Mouse (Mus musculus): ENCODE results near the gene Gm11037.
"Not testable (repeated sequence)": the region's sequence is repeated elsewhere in the genome, so short reads cannot be mapped to it uniquely, and the experiment has no call there.

The Gm11037 gene

DNA sequence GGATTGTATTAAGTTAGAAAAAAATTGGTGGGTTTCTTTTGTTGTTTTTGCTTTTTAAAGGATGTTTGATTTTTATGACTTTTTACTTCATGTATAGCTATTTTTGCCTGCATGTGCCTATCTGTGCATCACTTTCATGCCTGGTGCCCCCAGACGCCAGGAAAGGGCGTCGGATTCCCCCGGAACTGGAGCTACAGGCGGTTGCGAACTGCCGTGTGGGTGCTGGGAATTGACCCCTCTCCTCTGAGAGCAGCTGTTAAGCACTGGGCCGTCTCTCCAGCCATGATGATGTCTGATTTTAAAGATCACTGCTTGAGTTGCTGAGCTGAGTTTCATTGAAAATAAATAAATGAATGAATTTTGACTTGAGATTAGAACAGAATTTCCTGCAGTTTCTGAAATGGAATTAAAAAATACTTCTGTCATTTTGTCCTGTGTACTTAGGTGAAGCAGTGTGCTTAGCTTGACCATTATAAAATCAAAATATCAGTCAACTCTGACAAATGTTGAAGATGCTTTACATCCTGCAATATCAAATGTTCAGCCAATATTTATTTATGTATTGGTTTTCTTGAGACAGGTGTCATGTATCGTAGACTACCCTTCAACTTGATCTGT, at the start of gene Gm11037:
Gm11037 (plus strand) TSS at position 568 of the 618 bp plus-strand sequence.
- DNase-seq (ENCODE audit: low spot score): no peak

DNA sequence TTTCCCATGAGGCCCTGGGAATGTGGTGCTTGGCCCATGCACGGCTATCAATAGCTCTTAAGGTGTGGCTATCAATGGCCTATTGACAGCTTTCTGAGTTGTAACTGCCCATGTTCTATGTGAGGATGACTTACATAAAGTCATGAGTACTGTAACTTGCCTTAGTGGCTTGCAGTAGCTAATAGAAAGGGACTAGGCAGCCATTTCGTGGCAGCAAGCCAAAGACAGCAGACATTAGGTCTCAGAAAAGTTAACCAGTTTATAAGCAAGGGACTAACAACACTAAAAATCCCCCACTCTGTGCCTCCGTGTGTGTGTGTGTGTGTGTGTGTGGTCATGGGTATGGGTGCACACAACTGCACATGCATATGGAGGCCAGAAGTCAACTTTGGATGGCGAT, 49.1 kb upstream of the Gm11037 start:
- no peak for DNase-seq (ENCODE audit: low spot score)

DNA sequence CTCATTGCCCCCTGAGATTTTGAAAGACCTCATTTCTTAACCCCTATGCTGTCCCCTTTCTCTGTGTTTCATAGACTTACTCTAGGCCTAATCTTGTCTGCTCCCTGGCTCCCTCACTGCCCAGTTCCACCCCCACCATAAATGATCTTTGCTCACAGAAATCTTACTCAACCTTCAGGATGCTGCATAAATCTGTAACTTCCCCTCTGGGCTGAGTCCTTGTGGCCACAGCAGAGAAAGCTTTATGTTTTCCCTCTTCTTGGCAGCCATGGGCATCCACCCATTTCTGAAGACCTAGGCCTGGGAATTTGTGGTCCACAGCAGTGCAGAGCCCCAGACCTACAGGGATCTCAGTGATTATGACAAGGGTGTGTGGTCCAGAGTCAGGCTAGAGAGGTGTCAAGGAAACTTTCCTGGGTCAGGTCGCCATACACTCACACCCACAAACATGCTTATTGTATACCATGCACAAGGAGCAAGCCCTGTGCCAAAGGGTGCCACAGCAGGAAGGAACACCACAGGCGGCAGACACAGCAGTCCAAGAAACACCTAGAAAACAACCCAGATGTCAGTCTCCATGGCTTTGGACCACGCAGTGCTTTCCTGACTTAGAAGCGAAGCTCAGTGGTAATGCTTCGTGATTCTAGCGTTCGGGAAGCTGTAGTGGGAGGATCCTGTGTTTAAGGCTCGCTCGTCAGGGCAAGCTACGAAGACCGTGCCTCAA, 46.5 kb upstream of the Gm11037 start, which contains the start of gene Siglec1:
Siglec1 (minus strand) TSS at position 99 of the 724 bp plus-strand sequence.
- DNase-seq (ENCODE audit: low spot score): no peak

DNA sequence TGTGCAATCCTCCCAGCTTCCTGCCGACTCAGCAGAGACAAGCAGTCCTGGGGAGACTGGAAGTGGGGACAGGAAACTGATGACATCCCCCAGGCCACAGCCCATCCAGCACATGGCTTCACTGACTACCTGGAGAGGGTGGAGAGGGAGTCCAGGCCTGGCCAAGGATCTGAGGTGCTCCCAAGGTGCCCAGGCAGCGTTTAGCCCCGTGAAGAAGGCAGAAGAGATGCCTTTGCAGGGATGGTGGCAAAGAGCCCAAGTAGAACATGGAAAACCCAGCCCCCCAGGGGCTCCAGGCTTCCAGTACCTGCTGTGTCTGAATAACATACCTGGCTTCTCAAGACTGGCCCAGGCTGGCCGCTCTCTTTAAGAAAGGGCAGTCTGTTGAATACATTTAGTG, 44.7 kb upstream of the Gm11037 start:
- DNase-seq (ENCODE audit: low spot score): no peak

DNA sequence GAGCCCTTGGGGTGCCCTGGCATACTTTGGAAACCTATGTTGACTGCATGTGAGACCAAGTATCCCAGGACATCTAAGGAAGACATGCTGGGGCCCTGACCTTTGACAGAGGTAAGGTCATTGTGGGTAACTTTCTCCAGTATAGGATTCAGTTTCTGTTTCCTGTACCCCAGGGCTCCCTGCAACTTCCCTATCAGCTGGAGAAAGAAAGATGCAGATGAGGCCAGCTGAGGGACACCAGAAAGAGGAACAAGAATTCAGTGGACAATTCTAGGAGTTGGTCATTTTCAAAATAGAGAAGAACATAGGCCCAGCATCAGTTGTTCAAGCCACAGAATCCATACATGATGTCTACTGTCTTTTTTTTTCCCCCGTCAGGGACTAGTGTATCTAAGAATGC, 43.7 kb upstream of the Gm11037 start:
- DNase-seq (ENCODE audit: low spot score): no peak

DNA sequence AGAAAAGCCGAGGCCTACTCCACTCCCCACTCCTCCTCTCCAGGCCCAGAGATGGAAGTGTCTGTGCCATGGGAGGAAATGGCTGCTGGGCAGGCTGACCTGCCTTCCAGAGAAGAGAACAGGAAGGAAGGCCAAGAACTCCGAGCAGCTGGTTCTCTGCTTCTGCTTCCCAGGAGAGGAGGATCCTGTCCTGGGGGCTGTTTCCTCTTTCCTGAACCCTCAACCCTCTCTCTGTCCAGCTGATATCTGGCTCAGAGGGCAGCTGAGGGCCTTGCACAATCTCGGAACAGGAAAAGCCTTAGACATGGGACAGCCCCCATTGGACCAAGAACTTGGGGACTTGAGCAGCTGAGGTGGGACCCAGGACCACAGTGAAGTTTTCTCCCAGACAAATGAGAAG, 42.4 kb upstream of the Gm11037 start:
- peak; percentile 38 for DNase-seq (ENCODE audit: low spot score)

DNA sequence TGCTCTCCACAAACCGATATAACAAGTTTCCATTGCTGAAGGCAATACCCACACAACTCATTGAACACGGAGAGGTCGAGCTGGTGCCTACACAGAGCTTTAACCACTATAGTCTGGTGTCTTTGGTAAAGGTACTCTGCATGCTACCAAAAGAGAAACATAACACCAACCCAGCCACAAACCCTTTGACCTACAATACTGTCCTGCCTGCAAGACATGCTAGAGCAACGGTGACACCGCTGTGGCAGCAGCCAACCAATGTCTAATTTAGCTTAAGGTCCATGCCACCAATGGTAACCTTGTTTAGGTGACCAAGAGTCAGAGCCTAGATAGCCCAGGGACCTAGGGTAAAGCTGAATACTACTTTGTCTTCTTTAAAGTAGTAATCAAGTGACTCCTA, 39.7 kb upstream of the Gm11037 start:
- DNase-seq (ENCODE audit: low spot score): no peak

DNA sequence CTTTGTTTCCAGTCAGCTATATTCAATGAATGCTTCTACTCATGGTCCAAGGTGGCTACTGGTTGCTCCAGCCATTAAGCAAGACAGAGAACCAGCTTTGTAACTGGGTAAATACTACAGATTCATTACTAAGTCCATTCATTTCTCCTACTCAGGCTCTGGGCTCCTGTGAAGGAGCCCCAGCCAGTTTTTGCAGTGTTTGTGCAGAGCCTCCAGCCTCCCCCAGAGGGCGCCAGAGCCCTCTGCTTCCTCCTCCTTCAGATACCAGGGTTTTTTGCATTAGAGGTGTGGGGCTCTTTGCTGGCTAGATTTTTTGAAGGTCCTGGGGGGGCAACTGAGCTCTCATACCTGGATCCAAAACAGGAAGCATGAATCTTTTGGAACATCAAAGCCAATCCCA, 38.5 kb upstream of the Gm11037 start:
- DNase-seq (ENCODE audit: low spot score): peak; percentile 81

DNA sequence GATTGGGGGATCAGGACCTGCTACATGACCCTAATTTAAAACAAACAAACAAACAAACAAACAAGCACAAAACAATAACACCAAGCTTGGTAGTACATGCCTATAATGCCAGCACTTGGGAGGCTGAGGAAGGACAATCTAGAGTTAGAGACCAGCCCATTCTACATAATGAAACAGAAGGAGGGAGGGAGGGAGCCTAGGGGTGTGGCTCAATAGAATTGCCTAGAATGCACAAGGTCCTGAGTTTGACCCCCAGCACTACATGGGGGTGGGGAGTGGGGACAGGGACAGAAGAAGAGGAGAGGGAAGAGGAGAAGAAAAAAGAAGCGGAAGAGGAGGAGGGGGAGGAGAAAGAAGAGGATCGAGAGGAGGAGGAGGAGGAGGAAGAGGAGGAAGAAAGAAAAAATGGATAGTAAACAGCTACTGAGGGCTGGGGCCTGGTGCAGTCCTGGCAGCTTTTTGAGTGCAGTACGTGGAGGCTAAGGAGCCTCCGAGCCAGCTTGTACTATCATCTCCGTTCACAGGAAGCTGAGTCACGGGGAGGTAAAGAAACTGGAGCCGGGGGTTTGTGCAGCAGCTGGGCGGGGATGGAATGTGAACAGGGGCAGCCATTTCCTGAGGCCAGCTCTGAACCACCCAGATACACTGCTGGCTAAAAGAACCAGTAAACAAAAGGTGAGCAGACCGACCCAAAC, 37.0 kb upstream of the Gm11037 start:
- no peak for DNase-seq (ENCODE audit: low spot score)

DNA sequence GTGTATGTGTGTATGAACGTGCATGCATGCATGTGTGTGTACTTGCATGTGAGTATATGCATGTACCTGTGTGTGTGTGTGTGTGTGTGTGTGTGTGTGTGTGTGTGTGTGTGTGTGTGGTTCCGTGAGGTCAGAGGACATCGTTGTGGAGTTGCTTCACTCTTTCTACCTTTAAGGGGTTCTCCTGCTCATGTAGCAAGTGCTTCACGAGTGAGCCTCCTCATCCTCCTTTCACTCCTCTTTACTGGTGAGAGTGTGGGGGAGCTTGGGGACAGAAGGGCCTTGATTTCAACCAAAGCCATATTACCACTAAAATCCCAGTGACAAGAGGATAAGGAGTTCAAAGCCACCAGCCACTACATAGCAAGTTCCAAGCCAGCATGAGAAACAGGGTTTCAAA, 36.2 kb upstream of the Gm11037 start:
- DNase-seq (ENCODE audit: low spot score): no peak

DNA sequence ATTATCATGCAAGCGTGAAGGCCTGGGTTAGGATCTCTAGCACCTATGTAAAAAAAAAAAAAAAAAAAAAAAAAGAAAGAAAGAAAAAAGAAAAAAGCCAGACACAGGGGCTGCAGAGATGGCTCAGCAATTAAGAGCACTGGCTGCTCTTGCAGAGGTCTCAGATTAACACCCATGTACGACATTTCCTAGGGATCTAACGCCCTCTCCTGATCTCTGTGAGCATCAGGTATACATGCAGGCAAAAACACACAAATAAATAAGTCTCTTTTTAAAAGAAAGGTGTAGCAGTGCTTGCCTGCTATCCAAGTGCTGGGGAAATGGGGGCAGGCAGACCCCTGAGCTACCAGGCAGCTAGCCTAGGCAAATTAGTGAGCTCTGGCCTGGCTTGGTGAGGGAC, 31.8 kb upstream of the Gm11037 start:
- no peak for DNase-seq (ENCODE audit: low spot score)

DNA sequence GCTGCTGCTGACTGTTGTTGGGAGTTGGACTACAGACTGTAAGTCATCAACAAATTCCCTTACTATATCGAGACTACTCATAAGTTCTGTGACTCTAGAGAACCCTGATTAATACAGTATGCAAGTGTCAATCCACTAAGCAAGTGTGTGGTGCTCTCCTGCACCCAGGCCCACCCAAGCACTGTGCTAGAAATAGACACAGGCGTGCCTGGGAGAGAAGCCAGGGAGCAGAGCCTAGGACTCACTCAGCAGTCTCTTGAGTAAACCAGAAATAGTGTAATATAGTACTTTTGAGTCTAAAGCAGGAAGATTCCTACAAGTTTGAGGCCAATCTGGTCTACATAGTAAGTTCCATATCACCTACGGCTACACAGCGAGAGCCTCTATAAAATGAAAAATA, 29.3 kb upstream of the Gm11037 start:
- DNase-seq (ENCODE audit: low spot score): no peak

DNA sequence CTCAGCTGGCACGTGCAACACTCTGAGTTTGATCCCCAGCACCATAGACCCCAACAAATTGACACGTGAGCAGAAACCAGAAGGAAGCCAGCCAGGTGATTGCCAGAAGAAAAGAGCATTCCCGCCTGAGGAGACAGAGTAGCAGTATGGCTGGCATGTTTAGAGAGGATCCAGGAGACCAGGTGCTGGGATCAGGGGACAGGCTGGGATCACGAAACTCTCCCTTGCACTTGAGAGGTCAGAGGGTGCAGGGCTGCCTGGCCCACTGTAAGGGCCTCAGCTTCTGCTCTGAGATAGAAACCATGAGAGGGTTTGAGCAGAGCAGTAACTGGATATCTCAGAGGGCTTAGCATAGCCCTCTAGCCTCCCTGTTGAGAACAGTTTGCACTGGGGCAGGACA, 28.2 kb upstream of the Gm11037 start:
- DNase-seq (ENCODE audit: low spot score): not testable (repeated sequence)

DNA sequence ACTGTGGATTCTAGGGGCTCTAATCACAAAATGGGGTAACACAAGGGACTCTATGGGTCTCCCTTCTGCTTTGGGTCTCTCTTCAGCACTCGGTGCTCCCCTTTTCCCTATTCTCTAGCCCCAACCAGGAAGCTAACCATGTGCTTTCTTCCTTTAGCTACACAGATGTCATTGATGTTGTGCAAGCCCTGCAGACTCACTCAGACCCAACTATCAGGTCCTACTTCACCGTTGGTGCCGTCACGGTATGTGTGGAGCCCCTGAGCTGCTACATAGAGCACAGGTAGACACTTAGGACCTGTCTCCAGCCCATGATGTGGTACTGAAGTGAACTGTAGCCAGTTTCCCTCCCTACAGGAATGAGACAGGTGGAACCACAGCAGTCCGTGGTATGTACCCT, 27.3 kb upstream of the Gm11037 start:
- DNase-seq (ENCODE audit: low spot score): no peak

DNA sequence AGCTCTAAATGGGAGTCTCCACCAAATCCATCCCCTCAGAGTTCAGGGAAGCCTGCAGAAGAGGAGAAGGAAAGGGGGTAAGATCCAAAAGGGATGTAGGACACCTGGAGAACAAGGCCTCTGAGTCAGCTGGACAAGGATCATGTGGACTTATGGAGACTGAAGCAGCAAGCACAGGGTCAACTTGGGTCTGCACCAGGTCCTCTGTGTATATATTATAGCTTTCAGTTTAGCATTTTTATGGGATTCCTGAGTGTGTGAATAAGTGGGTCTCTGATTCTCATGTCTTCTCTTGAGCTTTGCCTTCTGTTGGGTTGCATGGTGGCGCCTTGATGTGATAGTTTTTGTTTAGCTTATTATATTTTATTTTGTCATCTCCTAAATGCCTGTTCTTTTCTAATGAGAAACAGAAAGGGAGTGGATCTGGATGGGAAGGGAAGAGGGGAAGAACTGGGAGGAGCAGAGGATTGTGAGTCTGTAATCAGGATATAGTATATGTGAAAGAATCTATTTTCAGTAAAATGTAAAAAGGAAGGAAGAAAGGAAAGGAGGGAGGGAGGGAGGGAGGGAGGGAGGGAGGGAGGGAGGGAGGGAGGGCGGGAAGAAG, 14.2 kb upstream of the Gm11037 start:
- DNase-seq (ENCODE audit: low spot score): no peak

DNA sequence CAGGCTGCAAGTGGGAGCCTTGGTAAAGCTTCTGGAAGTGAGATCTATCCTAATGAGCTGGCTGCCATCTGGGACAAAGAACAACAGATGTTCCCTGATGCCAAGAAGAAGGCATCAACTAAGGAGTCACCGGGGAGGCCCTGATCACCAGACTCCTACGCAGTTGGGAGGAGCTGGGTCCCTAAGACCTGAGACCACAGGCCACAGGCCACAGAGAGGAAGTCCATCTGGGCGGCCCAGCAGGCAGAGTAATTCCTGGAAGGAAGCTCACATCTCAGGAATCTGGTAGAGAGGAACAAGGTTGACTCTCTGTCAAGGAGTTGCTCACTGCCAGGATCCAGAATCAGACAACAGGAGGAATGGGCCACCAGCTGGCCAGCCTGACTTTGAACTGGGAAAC, 9.1 kb upstream of the Gm11037 start:
- DNase-seq (ENCODE audit: low spot score): no peak

DNA sequence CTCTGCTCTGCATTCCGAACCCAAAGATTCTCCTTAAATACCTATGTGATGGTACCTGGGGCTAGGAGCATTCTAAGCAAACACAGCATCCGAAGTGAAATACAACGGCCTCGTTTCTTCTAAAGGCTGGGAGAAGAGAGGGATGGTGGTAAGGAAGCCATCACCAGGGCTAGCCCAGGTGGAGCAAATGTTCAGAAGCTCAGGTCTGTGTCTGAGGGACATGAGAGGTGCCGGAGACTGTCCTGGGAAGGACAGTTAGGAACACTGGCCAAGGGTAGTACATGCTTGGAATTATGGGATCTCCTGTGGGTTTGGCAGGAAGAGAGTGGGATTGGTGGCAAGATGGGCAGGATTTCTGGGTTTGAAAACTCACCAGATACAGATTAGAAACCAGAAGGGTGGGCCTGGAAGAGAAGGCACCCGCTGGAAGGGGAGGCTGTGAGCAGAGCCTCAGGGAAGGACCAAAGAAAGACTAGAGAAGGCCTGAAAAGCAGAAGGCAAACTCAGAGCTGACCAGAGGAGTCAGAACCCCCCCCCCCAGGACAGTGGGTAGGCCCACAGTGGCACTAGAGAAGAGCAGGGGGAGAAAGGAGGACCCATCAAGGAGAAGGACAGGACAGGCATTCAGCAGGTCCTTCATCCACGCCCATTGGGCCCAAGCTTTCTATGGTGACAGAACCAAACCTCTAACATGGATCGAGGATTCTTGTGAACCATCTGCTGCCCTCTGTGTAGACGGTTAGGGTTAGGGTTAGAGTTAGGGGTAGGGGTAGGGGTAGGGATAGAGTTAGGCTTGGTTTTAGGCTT, 7.9 kb upstream of the Gm11037 start:
- no peak for DNase-seq (ENCODE audit: low spot score)

DNA sequence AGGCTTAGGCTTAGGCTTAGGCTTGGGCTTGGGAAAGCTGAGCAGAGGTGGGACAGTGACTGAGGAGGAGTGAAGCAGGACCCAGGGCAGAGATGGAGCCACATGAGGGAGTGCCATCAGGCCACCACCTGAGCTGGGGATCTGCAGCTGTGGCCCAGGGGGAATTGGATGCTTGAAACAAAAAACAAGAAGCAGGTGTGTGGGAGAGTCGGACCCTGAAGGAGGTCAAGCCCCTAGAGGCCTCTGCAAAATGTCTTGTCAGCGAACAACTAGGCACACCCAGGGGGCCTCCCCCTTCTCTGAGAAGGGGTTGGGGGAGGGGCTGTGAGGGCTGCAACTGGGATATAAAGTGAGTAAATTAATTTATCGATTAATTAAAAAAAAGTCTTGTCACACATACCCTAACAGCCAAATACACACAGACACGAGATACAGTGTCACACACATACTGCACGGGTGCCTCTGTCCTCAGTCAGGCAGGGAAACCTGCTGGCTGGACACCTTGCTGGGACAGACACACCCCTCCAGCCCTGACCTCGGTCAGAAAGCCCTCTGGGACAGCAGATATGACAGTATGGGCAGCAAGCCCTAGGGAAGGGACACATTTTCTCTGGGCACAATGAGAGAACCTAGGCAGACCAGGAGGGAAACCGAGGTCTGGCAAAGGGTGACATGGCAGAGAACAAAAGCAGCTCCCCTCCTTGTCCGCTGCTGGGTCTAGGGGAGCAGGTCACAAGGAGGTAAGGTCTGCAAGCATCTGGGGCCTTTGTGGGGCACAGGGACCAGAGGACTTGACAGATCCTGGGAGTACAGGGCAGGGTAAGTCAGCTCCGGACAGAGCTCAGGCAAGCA, 7.1 kb upstream of the Gm11037 start:
- DNase-seq (ENCODE audit: low spot score): no peak

DNA sequence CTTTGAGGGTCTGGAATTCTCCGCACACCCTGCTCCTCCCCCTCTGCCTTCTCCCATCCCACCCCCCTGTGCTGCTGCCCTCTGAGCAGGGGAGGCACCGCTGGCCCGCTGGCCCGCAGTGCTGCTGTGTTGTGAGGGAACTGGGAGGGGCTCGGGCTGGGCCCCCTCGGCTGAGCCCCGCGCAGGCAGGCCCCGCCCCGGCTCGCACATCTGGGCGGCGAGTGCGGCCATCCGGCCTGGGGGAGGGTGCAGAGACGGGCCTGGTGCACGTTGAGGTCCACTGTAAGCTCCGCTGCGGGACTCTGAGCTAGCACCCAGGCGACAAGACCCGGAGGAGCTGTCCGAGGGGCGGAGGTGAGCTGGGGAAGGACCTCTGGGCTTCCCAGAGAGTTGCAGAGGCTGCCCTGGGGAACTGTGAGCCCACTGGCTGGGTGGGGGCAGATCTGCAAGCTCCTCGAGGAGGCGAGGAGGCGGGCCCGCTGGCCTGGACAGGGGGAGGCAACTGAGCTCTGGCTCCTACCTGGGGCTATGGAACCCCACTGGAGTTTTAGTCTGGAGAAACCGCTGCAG, 6.1 kb upstream of the Gm11037 start, which contains the start of gene Hspa12b:
Hspa12b (plus strand) TSS at position 120 of the 570 bp plus-strand sequence.
- DNase-seq (ENCODE audit: low spot score): peak; percentile 78

DNA sequence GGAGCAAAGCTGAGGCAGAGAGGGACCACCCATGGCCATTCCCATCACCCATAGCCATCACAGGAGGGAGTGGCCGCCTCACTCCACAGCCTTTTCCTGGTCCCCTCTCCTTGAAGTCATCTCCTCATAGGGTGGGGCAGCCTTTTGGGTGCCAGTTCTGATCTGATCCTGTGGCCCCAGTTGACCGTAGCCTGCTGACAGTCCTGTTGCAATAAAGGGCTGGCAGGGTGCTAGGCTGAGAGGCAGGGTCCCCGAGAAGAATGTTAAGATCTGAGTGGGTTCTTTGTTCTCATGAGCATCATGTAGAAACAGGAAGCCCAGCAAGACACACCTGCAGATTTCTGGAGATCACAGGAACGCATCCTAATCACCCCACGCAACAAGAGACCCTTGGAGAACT, 5.1 kb upstream of the Gm11037 start:
- DNase-seq (ENCODE audit: low spot score): no peak
